Mouse (Mus musculus): ENCODE results near the gene Mepe. TPM values are rescaled to one million over a fixed set of nuclear protein-coding genes. Genes with fewer than 3 reads are reported as not detected.

The Mepe gene
- polyA plus RNA-seq (2016; fragmentation: Nextera tagmentation; extraction: Ambion mirVana) = not detected in 2 replicates

DNA sequence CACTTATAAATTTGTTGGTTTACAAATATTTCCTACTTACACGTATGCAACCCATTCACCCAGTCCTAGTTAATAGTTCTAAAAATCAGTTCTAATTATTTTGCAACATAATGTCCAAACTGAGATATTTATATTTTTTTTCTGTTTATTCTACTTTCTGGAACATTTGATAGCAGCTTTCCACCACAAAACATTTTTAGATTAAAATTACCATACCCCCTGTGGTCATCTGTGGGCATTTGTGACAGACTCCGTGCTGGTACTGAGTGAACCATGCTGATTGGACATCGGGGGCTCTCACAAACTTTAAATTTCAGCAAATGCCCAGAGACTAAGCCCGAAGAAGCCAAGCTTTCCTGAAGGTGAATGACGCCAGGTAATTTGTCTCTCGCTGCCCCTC is at the start of gene Mepe:
Mepe (plus strand) TSS at position 301 of the 400 bp plus-strand sequence.
- ATAC-seq (ENCODE audit: insufficient number of reproducible peaks, low FRiP score) = no peak
- Histone ChIP-seq H3K4me1 (replicated peaks) (no peaks in the 10 kb centered on the region), H3K9ac (no peak within 1 kb of the TSS), H3K9me3 (replicated peaks) (no peaks in the 10 kb centered on the region), H3K36me3 (no peaks in the 10 kb centered on the region), H3K27ac (ENCODE audit: poor library complexity, severe bottlenecking) (no peak within 1 kb of the TSS), H3K4me3 (no peak within 1 kb of the TSS), H3K4me2 (no peak within 1 kb of the TSS), H3K27me3 (replicated peaks) (no peaks in the 10 kb centered on the region)
- 82% methylated on average over 6 of the region's 6 CpGs for WGBS

DNA sequence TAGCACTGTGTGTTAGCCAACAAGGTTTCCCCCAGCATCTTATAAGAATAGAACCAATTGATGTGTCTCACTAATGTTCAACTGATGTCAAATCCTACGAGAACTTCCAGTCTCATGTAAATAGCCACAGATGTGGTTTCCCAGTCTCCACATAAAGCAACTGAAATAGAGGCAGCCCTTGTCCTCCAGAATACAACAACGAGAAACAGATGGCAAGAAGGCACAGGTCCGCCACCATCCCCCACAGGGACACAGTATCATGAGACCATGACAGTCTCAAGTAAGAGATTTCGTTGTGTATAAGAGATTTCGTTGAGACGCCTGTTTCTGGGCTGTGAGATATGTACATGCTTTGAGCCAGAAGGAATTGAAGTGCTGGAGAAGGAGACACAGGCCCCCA is 30.9 kb upstream of the Mepe start:
- H3K4me3 ChIP-seq = no peak overlapping the region
- H3K4me2 ChIP-seq = no peak overlapping the region
- H3K9me3 ChIP-seq (replicated peaks) = 0 out of 2 replicates have a peak, but pooled peaks cover 2% of the 10 kb centered on the region
- no peaks in the 10 kb centered on the region for H3K36me3 ChIP-seq
- no peaks in the 10 kb centered on the region for H3K4me1 ChIP-seq (replicated peaks)
- no peak overlapping the region for H3K27ac ChIP-seq (ENCODE audit: poor library complexity, severe bottlenecking)
- no peak overlapping the region for H3K9ac ChIP-seq
- no peak for ATAC-seq (ENCODE audit: insufficient number of reproducible peaks, low FRiP score)
- 72% methylated on average over 6 of the region's 6 CpGs for whole genome bisulfite sequencing
- H3K27me3 ChIP-seq (replicated peaks) = no peaks in the 10 kb centered on the region

DNA sequence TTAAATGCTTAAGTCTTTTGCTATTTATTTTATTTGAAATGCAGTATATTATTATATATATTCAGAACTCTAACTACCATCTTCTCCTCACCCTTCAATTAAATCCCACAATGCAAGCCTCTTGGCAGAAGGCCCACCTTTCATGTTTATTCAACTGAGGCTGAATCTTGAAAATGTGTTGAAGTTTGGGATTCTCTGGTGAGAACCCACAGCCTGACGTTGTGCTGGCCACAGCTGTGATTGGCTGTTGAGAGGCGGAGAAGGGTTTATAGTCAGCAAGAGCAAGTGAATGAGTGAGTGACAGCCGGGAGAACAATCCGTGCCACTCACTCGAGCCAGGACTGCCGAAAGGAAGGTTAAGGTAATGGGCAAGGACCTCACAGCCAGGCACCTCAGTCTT is 26.1 kb upstream of the Mepe start, which contains the start of gene Ibsp:
Ibsp (plus strand) TSS at position 178 of the 400 bp plus-strand sequence.
- Histone ChIP-seq H3K9ac (no peak within 1 kb of the TSS), H3K9me3 (replicated peaks) (0 out of 2 replicates have a peak, but pooled peaks cover 2% of the 10 kb centered on the region), H3K4me3 (no peak within 1 kb of the TSS), H3K36me3 (no peaks in the 10 kb centered on the region), H3K4me1 (replicated peaks) (no peaks in the 10 kb centered on the region), H3K4me2 (no peak within 1 kb of the TSS), H3K27ac (ENCODE audit: poor library complexity, severe bottlenecking) (no peak within 1 kb of the TSS), H3K27me3 (replicated peaks) (no peaks in the 10 kb centered on the region)
- WGBS = 44% methylated on average over 6 of the region's 6 CpGs
- no peak for ATAC-seq (ENCODE audit: insufficient number of reproducible peaks, low FRiP score)

DNA sequence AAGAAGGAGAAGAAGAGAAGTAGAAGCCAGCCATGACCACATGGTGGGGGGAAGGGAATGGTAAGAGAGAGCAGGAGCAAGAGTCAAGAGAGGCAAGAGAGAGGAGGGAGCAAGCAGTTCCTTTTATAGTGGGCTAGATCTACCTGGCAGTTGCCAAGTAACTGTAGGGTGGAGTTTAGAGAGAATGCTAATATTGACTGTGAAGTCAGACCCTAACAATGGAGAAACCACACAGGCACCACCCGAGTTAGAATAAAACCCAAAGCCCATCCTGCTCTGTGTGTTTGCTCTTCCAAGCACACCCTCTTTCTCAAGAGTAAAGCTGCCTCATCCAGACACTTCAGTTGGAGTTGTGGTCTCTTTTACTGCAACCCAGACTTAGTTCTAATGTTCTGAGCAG is 11.1 kb upstream of the Mepe start:
- H3K27ac ChIP-seq (ENCODE audit: poor library complexity, severe bottlenecking) = no peak overlapping the region
- no peak overlapping the region for H3K9ac ChIP-seq
- H3K4me3 ChIP-seq = no peak overlapping the region
- no peaks in the 10 kb centered on the region for H3K27me3 ChIP-seq (replicated peaks)
- no peaks in the 10 kb centered on the region for H3K36me3 ChIP-seq
- no peak overlapping the region for H3K4me2 ChIP-seq
- WGBS = 54% methylated on average over 1 of the region's 1 CpGs
- no peaks in the 10 kb centered on the region for H3K9me3 ChIP-seq (replicated peaks)
- no peak for ATAC-seq (ENCODE audit: insufficient number of reproducible peaks, low FRiP score)
- no peaks in the 10 kb centered on the region for H3K4me1 ChIP-seq (replicated peaks)

DNA sequence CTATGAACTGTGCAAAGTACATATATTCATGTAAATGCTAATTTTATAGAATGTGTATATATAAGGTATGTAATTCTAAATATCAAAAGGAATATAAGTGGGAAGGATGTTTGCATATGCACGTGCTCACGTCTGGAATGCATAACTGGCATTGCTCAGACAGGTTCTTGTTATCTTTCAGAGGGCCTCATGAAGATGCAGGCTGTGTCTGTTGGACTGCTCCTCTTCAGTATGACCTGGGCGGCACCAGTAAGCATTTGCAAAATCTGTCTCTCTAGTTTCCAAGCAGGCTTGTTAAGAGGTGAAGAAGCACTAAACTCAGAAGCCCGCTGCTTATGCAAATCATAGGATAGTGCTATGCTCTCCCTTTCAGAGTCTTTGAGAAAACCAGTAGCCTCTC is 1.8 kb downstream of the Mepe start:
- 55% methylated on average over 4 of the region's 4 CpGs for WGBS
- H3K4me2 ChIP-seq = no peak overlapping the region
- H3K9ac ChIP-seq = no peak overlapping the region
- H3K36me3 ChIP-seq = no peaks in the 10 kb centered on the region
- no peak overlapping the region for H3K27ac ChIP-seq (ENCODE audit: poor library complexity, severe bottlenecking)
- no peak for ATAC-seq (ENCODE audit: insufficient number of reproducible peaks, low FRiP score)
- 0 out of 2 replicates have a peak, but pooled peaks cover 8% of the 10 kb centered on the region for H3K27me3 ChIP-seq (replicated peaks)
- H3K4me3 ChIP-seq = no peak overlapping the region
- H3K9me3 ChIP-seq (replicated peaks) = 0 out of 2 replicates have a peak, but pooled peaks cover 3% of the 10 kb centered on the region
- H3K4me1 ChIP-seq (replicated peaks) = no peaks in the 10 kb centered on the region

DNA sequence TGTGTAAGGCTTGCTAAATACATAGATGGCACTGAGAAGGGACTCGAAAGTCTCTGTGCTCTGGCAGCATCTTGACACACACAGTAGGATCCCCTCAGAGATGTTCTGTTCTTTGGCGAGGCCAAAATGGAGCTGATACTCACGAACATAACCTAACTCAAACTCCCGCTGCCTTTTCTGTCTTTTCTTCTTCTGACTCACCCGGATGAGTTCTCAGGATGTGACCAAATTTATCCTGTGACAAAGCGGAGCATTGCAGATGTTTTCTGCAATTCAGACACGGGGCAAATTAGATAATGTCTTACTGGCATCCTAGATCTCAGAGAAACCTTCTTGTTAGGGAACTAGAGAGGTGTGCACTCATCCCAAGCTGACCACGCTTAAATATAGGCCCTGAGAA is 2.3 kb downstream of the Mepe start:
- no peaks in the 10 kb centered on the region for H3K36me3 ChIP-seq
- no peak overlapping the region for H3K27ac ChIP-seq (ENCODE audit: poor library complexity, severe bottlenecking)
- no peak overlapping the region for H3K4me2 ChIP-seq
- no peak overlapping the region for H3K9ac ChIP-seq
- H3K4me3 ChIP-seq = no peak overlapping the region
- H3K27me3 ChIP-seq (replicated peaks) = 0 out of 2 replicates have a peak, but pooled peaks cover 8% of the 10 kb centered on the region
- no peak for ATAC-seq (ENCODE audit: insufficient number of reproducible peaks, low FRiP score)
- H3K9me3 ChIP-seq (replicated peaks) = 0 out of 2 replicates have a peak, but pooled peaks cover 3% of the 10 kb centered on the region
- WGBS = 75% methylated on average over 8 of the region's 8 CpGs
- H3K4me1 ChIP-seq (replicated peaks) = no peaks in the 10 kb centered on the region

DNA sequence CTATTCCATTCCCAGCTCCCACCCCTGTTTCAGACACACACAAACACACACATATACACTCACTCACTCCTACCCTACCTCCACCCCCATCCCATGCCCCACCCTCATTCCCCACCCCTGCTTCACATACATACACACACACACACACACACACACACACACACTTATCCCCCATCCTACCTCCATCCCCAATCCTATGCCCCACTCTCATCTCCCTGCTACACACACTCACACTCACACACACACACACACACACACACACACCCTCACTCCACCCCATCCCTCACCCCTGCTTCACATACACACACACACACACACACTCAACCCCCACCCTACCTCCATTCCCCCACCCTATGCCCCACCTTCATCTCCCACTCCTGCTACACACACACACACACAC is 2.7 kb downstream of the Mepe start:
- ATAC-seq (ENCODE audit: insufficient number of reproducible peaks, low FRiP score) = no peak
- no peaks in the 10 kb centered on the region for H3K36me3 ChIP-seq
- H3K4me1 ChIP-seq (replicated peaks) = no peaks in the 10 kb centered on the region
- 0 out of 2 replicates have a peak, but pooled peaks cover 3% of the 10 kb centered on the region for H3K9me3 ChIP-seq (replicated peaks)
- no peak overlapping the region for H3K9ac ChIP-seq
- 0 out of 2 replicates have a peak, but pooled peaks cover 8% of the 10 kb centered on the region for H3K27me3 ChIP-seq (replicated peaks)
- no peak overlapping the region for H3K4me2 ChIP-seq
- no peak overlapping the region for H3K27ac ChIP-seq (ENCODE audit: poor library complexity, severe bottlenecking)
- H3K4me3 ChIP-seq = no peak overlapping the region

DNA sequence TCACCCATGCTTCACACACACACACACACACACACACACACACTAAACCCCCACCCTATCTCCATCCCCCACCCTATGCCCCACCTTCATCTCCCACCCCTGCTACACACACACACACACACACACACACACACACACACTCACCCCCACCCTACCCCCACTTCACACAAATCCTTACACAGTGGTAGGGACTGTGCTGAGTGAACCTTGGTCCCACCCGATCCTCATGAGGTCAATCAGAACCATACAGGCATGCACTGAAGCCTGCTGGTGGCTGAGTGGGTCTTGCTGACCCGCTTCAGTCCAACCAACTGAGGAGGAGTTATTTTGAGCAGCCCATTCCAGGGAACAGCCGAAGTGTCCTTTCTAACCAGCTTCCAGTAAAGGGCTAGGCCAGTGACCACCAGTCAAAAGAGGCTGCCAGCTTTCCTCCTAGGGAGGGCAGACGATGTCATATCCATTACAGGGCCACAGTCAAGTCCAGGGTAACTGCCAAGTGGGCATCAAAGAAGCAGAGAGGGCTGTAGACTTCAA is 3.3 kb downstream of the Mepe start:
- Histone ChIP-seq H3K27ac (ENCODE audit: poor library complexity, severe bottlenecking) (no peak overlapping the region), H3K9ac (no peak overlapping the region), H3K9me3 (replicated peaks) (0 out of 2 replicates have a peak, but pooled peaks cover 3% of the 10 kb centered on the region), H3K4me1 (replicated peaks) (no peaks in the 10 kb centered on the region), H3K27me3 (replicated peaks) (0 out of 2 replicates have a peak, but pooled peaks cover 8% of the 10 kb centered on the region), H3K4me2 (no peak overlapping the region), H3K4me3 (no peak overlapping the region), H3K36me3 (no peaks in the 10 kb centered on the region)
- 68% methylated on average over 4 of the region's 4 CpGs for WGBS
- no peak for ATAC-seq (ENCODE audit: insufficient number of reproducible peaks, low FRiP score)

DNA sequence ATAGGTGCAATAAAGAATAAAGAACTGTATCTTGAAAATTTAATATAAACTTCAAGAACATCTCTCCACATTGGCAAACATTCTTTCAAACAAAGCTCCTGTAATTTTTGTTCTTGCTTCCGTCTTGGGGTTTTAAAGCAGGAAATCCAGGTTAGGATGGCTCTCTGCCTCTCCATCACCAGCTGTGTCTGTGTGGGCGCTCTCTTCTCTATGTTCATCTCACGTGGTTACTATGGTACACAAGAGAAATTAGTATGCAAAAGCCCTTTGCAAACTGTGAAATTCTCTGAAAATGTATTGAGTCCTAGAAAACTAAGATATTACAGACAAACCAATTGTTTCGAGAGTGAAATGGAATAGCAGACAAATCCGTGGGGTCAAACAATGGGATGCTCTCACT is 4.3 kb downstream of the Mepe start:
- Histone ChIP-seq H3K9me3 (replicated peaks) (0 out of 2 replicates have a peak, but pooled peaks cover 3% of the 10 kb centered on the region), H3K4me3 (no peak overlapping the region), H3K4me1 (replicated peaks) (no peaks in the 10 kb centered on the region), H3K27ac (ENCODE audit: poor library complexity, severe bottlenecking) (no peak overlapping the region), H3K9ac (no peak overlapping the region), H3K27me3 (replicated peaks) (0 out of 2 replicates have a peak, but pooled peaks cover 8% of the 10 kb centered on the region), H3K4me2 (no peak overlapping the region), H3K36me3 (no peaks in the 10 kb centered on the region)
- WGBS = 72% methylated on average over 5 of the region's 5 CpGs
- ATAC-seq (ENCODE audit: insufficient number of reproducible peaks, low FRiP score) = no peak

DNA sequence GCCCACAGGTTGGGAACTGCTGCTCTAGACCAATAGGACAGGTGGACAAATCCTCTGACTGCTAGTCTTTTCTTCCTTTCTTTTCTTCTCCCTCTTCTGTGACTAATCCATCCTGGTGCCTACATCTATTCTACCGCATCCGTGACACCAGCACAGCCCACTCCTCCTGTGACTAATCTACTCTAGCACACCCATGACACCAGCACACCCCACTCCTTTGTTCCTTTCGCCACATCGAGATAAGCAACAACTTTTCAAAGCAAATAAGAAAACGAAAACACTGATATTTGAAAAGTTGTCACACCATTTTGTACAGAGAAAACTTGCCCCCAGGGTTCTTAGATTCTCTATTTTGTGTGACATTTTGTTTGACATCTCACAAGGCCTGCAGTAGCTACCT is 5.0 kb downstream of the Mepe start:
- ATAC-seq (ENCODE audit: insufficient number of reproducible peaks, low FRiP score) = no peak
- Histone ChIP-seq H3K4me2 (no peak overlapping the region), H3K36me3 (no peaks in the 10 kb centered on the region), H3K27me3 (replicated peaks) (0 out of 2 replicates have a peak, but pooled peaks cover 8% of the 10 kb centered on the region), H3K9me3 (replicated peaks) (0 out of 2 replicates have a peak, but pooled peaks cover 3% of the 10 kb centered on the region), H3K9ac (no peak overlapping the region), H3K4me1 (replicated peaks) (no peaks in the 10 kb centered on the region), H3K27ac (ENCODE audit: poor library complexity, severe bottlenecking) (no peak overlapping the region), H3K4me3 (no peak overlapping the region)
- 69% methylated on average over 5 of the region's 5 CpGs for WGBS

DNA sequence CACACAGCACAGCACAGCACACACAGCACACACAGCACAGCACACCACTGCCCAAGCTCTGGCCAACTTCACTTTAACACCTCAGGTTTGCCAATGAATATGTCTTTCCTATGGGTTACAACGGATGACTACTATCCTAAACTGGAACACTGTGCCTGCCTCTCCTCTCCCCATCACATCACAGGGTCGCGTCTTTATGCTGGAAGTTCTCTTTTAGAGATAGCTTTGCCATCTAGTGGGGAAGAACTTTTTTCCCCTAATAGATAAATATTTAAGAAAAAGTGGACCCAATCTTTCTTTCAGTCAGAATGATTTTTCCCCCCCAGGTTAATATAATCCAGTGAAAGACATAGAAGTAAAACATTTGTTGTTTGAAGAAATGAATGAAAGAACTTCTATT is 7.2 kb downstream of the Mepe start:
- Histone ChIP-seq H3K4me1 (replicated peaks) (no peaks in the 10 kb centered on the region), H3K4me2 (no peak overlapping the region), H3K36me3 (no peaks in the 10 kb centered on the region), H3K27me3 (replicated peaks) (0 out of 2 replicates have a peak, but pooled peaks cover 11% of the 10 kb centered on the region), H3K9ac (no peak overlapping the region), H3K9me3 (replicated peaks) (0 out of 2 replicates have a peak, but pooled peaks cover 3% of the 10 kb centered on the region), H3K27ac (ENCODE audit: poor library complexity, severe bottlenecking) (no peak overlapping the region), H3K4me3 (no peak overlapping the region)
- 52% methylated on average over 3 of the region's 3 CpGs for WGBS
- ATAC-seq (ENCODE audit: insufficient number of reproducible peaks, low FRiP score) = no peak

DNA sequence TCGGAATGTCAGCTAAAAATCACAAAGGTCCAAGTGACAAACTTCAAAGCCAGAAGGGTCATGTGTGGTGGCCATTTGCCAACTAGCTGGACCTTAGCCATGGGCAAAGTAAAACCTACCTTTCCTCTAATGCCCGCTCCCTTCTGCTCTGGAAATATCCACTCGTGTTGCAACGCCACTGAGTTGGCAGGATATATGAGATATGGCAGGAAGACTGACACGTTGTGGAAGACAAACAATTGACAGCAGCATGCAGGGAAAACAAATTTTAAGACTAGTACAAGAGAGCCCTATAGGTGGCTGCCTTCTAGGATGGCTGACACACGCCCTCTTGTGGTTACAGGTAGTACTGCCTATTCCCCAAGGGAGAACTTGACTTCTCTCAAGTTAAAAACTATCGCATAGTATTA is 8.1 kb downstream of the Mepe start:
- H3K36me3 ChIP-seq = no peaks in the 10 kb centered on the region
- 0 out of 2 replicates have a peak, but pooled peaks cover 3% of the 10 kb centered on the region for H3K9me3 ChIP-seq (replicated peaks)
- no peak overlapping the region for H3K9ac ChIP-seq
- no peak for ATAC-seq (ENCODE audit: insufficient number of reproducible peaks, low FRiP score)
- H3K27ac ChIP-seq (ENCODE audit: poor library complexity, severe bottlenecking) = no peak overlapping the region
- 37% methylated on average over 7 of the region's 7 CpGs for WGBS
- H3K4me3 ChIP-seq = no peak overlapping the region
- H3K27me3 ChIP-seq (replicated peaks) = 0 out of 2 replicates have a peak, but pooled peaks cover 11% of the 10 kb centered on the region
- no peak overlapping the region for H3K4me2 ChIP-seq
- no peaks in the 10 kb centered on the region for H3K4me1 ChIP-seq (replicated peaks)

Data from heart, embryonic 12.5 days (tissue).